Mouse (Mus musculus) kidney, adult 2 months (tissue): ENCODE results near the gene Morn3. TPM values are rescaled to one million over a fixed set of nuclear protein-coding genes. Genes with fewer than 3 reads are reported as not detected.
A peak's percentile ranks its signal among the peaks of the same experiment; 100 is the strongest.

ENCODE experiments used
- DNase-seq: peaks from one replicate; pipeline ENCODE4 v3.0.0; 2021
- H3K27ac ChIP-seq: fragments of 200-500 bp; 2 replicates; pipeline ENCODE4 v1.5.1; 2012; ENCODE audit warnings: low read depth, low read length, control low read depth, inconsistent platforms; ENCODE audit not compliant: insufficient read depth
- H3K27me3 ChIP-seq: fragments of 200-500 bp; replicated peaks from 2 replicates; pipeline ENCODE4 v1.6.1; 2012; ENCODE audit warnings: mild to moderate bottlenecking, moderate library complexity, low read length, inconsistent platforms; ENCODE audit not compliant: control insufficient read depth, insufficient read depth
- H3K36me3 ChIP-seq: fragments of 200-500 bp; 2 replicates; pipeline ENCODE4 v1.6.1; 2012; ENCODE audit warnings: mild to moderate bottlenecking, moderate library complexity, low read length, inconsistent platforms; ENCODE audit not compliant: control insufficient read depth, insufficient read depth
- H3K4me1 ChIP-seq: fragments of 200-500 bp; 2 replicates; pipeline ENCODE4 v1.6.1; 2011; ENCODE audit warnings: low read length; ENCODE audit not compliant: control insufficient read depth, insufficient read depth
- H3K4me3 ChIP-seq: fragments of 200-500 bp; 2 replicates; pipeline ENCODE4 v1.5.1; 2011; ENCODE audit warnings: mild to moderate bottlenecking, low read depth, low read length, control low read depth; ENCODE audit not compliant: insufficient read depth
- CTCF ChIP-seq: fragments of 200-500 bp; conservative IDR thresholded peaks from 2 replicates; pipeline ENCODE4 v1.5.1; 2011; ENCODE audit warnings: low read depth, mild to moderate bottlenecking, control low read depth, low read length, moderate library complexity, mixed read lengths; ENCODE audit not compliant: insufficient read depth, insufficient read length
- POLR2A ChIP-seq: fragments of 200-500 bp; IDR thresholded peaks from one replicate; pipeline ENCODE4 v1.6.1; 2011; ENCODE audit warnings: low read depth, low read length, control low read depth
- WGBS: fragments of 180-500 bp; shearing (Covaris S2); methylation state at CpG from one replicate; pipeline ENCODE4 v1.1.7; 2018; 5-methylcytosine and 5-hydroxymethylcytosine counted together
- polyA plus RNA-seq: library from polyadenylated mRNA; depleted of rRNA; stranded (reverse); fragments of >200 nt; gene quantifications from 2 replicates; pipeline ENCODE4 v1.2.3, GENCODE M21; 2012

Gene Morn3
- polyA plus RNA-seq, 1 experiment: 0.06 TPM

DNA sequence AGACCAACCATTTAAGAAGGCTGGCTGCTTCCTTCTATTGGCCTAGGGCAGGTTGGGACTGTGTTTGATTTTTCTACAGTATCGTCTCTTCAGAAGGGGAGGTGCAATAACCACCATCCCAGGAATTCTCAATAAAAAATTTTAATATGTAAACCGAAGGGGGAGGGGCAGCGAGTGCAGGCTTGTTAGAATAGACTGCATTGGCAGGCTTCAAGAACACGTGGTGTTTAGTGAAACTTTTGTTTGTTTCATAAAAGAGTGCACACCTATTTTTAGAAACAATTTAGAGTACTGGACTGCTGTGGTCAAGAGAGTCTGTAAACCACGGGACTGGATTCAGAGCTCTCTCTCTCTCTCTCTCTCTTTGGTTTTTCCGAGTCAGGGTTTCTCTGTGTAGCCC, 23.8 kb downstream of the Morn3 start:
- DNase-seq: peak; percentile 92
- WGBS: 35% methylated on average over 6 of the region's 6 CpGs

GRCm38 (mm10) chr5:123021438-123021837, 25.4 kb downstream of the Morn3 start:
- DNase-seq: no peak
- no peak overlapping the region for H3K27ac ChIP-seq
- H3K4me3 ChIP-seq: no peak overlapping the region
- TF ChIP-seq CTCF: no peak
- TF ChIP-seq POLR2A: no peak
- H3K27me3 ChIP-seq: no peaks in the 10 kb centered on the region
- 79% methylated on average over 7 of the region's 7 CpGs for WGBS
- peaks cover 22% of the 10 kb centered on the region for H3K4me1 ChIP-seq
- no peaks in the 10 kb centered on the region for H3K36me3 ChIP-seq

More for the DNA sequence above, 23.8 kb downstream of the Morn3 start:
- Histone ChIP-seq H3K36me3 (no peaks in the 10 kb centered on the region), H3K4me1 (peaks cover 19% of the 10 kb centered on the region), H3K4me3 (no peak overlapping the region), H3K27ac (peak overlapping the region; percentile 49; the same call in 1 of the 2 replicates), H3K27me3 (no peaks in the 10 kb centered on the region)
- no peak for TF ChIP-seq CTCF
- no peak for TF ChIP-seq POLR2A

- Histone ChIP-seq H3K4me3 (no peak overlapping the region), H3K36me3 (no peaks in the 10 kb centered on the region)
- WGBS: 89% methylated on average over 5 of the region's 5 CpGs
Observed at GRCm38 (mm10) chr5:123020426-123020825, 26.4 kb downstream of the Morn3 start.

DNA sequence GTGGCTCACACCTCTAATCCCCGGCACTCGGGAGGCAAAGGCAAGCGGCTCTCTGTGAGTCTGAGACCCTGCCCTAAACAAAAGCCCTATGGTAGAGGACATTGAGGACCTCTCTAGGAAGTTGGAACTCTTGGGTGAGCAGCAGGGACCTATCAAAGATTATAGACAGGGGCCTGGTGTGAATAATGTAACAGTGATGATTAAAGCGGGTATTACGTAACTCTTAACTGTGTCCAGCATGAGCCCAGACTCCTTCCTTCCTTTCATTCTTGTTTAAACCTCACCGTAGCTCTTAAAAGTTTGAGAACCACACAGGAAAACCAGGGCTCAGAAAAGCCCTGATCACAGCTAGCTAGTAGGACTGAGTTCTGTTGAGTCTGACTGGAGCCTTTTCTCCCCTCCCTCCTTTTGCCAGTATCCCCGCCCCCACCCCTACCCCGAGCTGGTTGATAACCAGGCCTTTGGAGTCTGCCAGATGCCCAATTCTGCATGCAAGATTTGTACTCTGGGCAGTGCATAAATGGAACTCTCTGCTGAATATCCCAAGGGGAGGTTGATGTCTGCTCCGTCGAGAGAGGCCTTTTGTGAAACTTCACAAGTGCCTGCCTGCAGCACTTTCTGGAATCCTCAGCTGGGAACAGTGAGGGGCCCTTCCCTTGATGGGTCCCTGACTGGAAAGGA, 27.3 kb downstream of the Morn3 start:
- DNase-seq: no peak
- TF ChIP-seq POLR2A (no peak), CTCF (no peak)
- Histone ChIP-seq H3K27ac (no peak overlapping the region), H3K4me1 (peaks cover 23% of the 10 kb centered on the region), H3K4me3 (no peak overlapping the region), H3K27me3 (no peaks in the 10 kb centered on the region), H3K36me3 (no peaks in the 10 kb centered on the region)
- WGBS: 67% methylated on average over 10 of the region's 10 CpGs

More at GRCm38 (mm10) chr5:123020426-123020825, 26.4 kb downstream of the Morn3 start:
- H3K4me1 ChIP-seq: peaks cover 26% of the 10 kb centered on the region
- TF ChIP-seq CTCF (no peak), POLR2A (no peak)
- no peak for DNase-seq
- H3K27me3 ChIP-seq: no peaks in the 10 kb centered on the region
- H3K27ac ChIP-seq: no peak overlapping the region

DNA sequence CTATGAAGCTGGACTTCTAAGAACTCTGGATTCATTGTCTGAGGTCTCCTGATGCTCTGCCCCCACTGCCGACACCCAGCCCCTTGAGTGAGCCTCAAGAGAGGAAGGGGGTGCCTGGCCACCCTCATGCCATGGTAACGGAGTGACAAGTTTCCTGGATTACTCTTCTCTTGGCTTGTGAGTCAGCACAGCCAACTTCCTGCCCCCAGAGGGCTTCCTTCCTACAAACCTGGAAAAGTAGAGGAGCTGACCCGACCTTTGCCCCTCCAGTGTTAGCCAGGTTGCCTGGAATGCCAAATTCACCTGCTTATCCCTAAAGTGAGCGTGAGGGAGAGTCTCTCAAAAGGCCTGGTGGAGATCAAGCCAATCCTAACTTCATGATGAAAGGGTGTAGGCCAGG, 29.3 kb downstream of the Morn3 start:
- Histone ChIP-seq H3K4me3 (no peak overlapping the region), H3K4me1 (peaks cover 22% of the 10 kb centered on the region), H3K27me3 (no peaks in the 10 kb centered on the region), H3K36me3 (no peaks in the 10 kb centered on the region), H3K27ac (no peak overlapping the region)
- TF ChIP-seq CTCF (peak; percentile 15; the same call in 1 of the 2 replicates), POLR2A (no peak)
- peak; percentile 65 for DNase-seq
- WGBS: 60% methylated on average over 4 of the region's 4 CpGs

DNA sequence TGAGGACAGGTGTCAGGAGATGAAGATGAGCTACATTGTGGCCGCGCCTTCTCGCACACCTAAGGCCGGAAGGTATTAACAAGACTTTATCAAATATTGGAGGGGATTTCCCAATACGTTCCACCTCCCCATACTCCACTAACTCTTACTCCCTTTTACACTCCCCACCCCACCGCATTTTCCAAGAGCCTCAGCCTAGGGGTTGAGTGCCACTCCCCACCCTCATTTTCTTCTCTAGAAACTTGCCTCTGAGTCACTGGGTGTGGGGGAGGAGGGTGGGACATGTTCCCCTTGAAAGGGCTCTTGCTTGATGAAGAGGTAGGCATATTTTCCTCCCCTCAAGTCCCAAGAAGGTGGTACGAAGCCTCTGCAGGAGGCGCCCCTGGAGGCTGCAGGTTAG, 30.9 kb downstream of the Morn3 start:
- H3K4me3 ChIP-seq: peak overlapping the region; percentile 96
- no peak for DNase-seq
- 32% methylated on average over 8 of the region's 8 CpGs for whole genome bisulfite sequencing
- H3K27me3 ChIP-seq: no peaks in the 10 kb centered on the region
- H3K27ac ChIP-seq: peak overlapping the region; percentile 90
- no peak for TF ChIP-seq CTCF
- no peak for TF ChIP-seq POLR2A
- peaks cover 22% of the 10 kb centered on the region for H3K4me1 ChIP-seq
- H3K36me3 ChIP-seq: no peaks in the 10 kb centered on the region

GRCm38 (mm10) chr5:123014753-123015701, 31.8 kb downstream of the Morn3 start, which contains the start of gene Orai1:
TSS of gene Orai1 (plus strand) at chr5:123015074.
- H3K27ac ChIP-seq: peak within 1 kb of the TSS; percentile 92
- WGBS: under 1% methylated on average over 106 of the region's 106 CpGs
- DNase-seq: peak; percentile 99
- H3K4me1 ChIP-seq: peaks cover 22% of the 10 kb centered on the region
- peak within 1 kb of the TSS; percentile 96 for H3K4me3 ChIP-seq
- H3K36me3 ChIP-seq: no peaks in the 10 kb centered on the region
- no peaks in the 10 kb centered on the region for H3K27me3 ChIP-seq
- 0 out of 2 replicates have a peak, but pooled peaks have one; percentile 10 for TF ChIP-seq CTCF
- peak; percentile 11 for TF ChIP-seq POLR2A
